Mouse (Mus musculus): ENCODE data around the gene Ndufa7. TPM values are rescaled to one million over a fixed set of nuclear protein-coding genes. Genes with fewer than 3 reads are reported as not detected.

Gene Ndufa7
- polyA plus RNA-seq (2015; fragmentation: Nextera tagmentation; extraction: Ambion mirVana): 464 TPM in 2 replicates

DNA sequence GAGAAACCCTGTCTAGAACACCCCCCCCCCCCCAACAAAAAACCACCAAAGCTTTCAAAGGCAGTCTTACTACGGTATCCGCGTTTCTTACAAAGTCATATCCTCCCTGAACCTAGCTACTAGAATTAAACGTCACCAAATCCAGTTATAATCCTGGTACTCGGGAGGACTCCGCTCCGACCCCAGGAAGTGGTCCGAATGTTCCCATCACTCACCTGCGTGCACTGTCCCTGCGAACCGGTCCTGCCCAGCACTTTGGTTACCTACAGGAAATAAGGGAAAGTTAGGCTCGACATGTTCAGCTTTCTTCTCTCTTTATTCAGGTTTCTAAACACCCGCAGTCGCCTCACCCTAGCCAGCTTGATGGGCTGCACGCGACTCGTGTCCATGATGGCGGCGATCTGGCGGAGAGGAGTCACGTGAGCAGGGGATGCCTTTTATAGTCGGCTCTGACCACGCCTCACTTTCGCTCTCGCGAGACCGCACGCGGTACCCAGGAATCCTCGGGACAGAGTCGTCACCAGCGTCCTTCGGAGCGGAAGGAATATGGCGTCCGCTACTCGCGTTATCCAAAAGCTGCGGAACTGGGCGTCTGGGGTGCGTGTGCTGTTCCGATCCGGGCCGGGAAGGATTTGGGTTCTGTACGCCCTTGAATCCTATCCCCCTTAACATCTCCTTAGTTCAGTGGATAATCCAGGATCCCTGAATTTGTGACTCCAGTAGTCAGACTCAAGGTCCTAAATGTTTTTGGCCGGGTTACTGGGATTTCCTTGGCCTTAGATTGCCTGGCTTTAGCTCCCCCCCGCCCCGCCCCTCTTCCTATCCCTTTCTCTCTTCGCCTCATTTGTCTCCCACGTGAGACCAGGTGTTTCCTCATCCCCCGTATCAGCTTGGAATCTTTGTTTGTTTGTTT, at the start of gene Ndufa7, which contains the start of gene Rps28:
Gene Ndufa7, plus strand, starts transcription at position 489 of the 913 bp plus-strand sequence.
Gene Rps28, minus strand, starts transcription at position 479 of the 913 bp plus-strand sequence.
- DNase-seq (ENCODE audit: low spot score): peak; percentile 98

DNA sequence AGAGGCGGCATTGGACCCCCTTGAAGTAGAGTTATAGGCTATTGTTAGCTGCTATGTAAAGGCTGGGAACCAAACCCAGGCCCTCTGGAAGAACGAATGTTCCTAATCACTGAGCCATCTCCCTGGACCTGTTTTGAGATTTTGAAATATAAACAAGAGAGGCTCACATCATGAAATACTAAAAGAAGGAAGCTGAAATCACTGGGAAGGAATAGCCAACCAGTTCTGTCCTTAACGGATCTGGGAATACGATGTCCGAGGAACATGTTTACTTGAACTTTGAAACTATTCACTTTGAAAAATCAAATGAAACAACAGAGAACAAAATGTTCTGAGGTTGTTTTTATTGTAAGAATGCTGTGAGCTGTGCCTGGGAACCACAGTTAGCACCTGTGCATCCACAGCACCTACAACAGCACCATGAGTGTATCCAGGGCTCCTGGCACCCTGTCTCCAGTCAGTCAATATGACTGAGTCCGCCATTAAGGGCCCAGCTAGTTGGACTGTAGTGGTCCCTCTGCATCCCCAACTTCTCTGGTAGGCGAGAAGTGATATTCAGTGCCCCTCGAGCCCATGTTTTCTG, 49.7 kb upstream of the Ndufa7 start:
- DNase-seq (ENCODE audit: low spot score): no peak

DNA sequence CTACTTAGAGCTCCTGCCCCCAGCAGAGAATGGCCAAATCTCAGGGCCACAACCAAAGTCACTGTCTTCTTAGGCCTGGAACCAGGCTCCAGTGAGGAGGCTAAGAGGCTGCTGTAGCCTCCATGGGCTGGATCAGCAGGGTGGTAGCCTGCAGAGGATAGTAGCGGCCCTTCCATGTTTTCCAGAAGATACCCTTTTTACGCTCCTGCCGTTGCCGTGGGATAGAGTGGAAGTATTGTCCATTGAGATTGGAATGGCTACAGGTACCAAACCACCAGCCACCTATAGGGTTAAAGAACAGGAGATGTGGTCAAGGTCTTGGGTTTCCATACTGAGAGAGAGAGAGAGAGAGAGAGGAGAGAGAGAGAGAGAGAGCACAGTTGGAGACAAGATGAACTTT, 49.1 kb upstream of the Ndufa7 start:
- no peak for DNase-seq (ENCODE audit: low spot score)

DNA sequence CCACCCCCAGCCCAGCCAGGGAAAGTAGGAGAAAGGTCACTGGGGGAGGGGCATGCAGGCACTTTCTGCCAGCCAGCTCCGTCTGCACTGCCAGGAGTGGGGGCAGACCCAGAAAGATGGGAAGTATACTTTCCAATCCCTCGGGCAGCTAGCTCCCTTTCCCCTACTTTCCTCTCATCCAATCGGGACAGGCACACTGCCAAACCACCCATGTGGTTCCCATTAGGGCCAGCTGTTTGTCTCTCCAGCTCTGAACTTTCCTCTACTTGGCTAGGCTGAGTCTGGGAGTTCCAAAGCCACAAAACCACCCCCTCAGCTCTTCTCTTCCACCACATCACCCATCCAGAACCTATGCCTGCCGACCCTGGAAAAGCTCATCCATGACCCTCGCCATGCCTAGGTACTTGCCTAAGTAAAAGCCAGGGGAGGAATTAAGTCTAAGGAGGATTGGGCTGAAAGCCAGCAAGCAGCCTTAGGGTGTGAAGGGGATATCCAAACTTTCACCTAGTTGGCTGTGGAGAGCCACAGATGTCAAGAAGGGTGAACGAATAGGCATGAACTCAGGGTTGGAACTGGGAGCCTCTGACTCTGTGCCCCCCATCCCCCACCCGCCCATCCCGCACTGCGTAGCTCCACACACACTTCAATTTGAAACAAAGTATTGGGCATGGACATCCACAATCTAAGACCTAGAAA, 45.0 kb upstream of the Ndufa7 start:
- DNase-seq (ENCODE audit: low spot score): no peak

DNA sequence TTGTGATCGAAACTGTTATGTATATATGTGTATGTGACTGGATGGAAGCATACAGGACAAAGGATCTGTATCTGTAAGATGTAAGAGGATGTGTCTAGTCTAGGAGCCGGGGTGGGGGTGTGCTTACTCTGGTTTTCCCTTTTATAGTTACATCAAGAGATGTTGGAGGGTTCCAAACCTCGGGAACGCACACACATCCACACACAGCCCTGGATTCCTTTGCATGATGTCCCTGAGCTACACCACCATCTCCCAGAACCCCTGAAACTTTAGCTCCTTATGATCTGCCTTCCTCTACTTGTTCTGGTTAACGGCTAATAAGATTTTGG, 44.4 kb upstream of the Ndufa7 start:
- DNase-seq (ENCODE audit: low spot score): no peak

DNA sequence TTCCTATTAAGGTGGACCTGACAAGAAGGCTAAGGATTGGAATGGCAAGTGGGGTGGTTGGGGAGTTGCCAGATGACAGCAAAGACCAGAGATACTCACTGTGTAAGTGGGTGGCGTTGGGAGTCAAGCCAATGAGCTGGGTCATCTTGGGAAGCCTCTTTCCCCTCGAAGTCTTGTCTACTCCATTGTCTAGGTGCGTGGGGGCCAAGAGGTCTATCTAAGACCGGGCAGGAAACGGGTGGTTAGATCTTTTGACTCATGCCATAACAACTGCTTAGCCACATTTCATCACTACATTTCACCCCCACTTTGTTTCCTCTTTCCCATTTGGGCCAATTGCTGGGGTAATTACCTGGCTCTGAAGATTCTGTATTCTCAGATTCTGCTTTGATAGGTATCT, 43.9 kb upstream of the Ndufa7 start:
- DNase-seq (ENCODE audit: low spot score): peak; percentile 27

DNA sequence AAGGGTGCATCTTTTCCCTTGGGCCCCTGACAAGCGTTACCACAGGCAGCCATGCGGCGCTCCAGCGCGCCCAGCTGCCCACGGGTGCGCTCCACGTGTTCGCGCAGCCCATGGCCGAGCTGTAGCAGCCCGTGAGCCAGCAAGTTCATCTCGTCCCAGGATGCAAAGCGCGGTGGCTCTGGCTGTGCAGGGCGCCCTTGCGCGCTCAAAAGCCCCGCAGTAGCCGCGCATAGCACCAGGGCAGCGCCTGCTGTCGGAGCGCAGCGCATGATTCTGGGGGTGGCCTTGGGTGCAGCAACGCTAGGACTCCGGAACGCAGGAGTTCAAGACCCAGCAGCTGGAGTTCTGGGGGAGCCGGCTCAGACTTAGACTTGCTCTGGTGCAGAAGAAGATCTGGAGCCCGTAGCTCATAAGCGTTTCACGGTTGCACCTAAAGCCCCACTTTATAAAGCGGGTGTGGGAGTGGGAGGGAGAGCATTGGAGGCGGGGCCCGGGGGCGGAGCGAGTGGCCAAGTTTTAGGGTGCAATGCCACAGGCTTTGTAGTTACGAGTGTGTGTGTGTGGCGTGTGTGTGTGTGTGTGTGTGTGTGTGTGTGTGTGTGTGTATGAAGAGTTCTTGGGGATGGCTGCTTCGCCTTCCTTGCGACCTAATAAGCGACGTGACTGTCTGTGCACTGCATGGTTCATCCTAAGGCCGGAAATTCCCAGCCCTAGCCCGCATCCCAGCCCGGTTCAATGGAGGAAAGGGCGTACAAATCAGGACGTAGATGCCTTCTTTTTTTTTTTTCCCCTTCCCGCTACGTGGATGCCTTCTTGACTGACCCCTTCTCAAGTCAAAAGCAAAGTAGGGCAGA, 43.0 kb upstream of the Ndufa7 start, which contains the start of gene Angptl4:
Gene Angptl4, minus strand, starts transcription at position 707 of the 854 bp plus-strand sequence.
- DNase-seq (ENCODE audit: low spot score): peak; percentile 76

DNA sequence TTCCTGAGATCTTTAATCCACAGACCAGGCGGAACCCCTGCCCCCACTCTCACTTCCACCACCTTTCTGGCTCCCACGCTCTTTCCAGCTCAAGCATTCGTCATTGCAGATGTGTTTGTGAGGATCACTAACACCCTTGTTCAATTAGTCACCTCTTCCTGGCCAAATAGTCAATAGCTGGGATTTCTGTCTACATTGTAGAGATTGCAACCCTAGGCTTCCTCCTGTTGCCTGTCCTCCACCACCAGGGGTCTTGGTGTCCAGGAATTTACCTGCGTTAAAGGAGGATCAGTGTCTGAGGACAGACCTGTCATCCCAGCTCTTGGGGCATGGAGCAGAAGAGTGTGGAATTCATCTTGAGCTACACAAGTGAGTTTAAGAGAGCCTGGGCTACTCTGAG, 42.3 kb upstream of the Ndufa7 start:
- no peak for DNase-seq (ENCODE audit: low spot score)

DNA sequence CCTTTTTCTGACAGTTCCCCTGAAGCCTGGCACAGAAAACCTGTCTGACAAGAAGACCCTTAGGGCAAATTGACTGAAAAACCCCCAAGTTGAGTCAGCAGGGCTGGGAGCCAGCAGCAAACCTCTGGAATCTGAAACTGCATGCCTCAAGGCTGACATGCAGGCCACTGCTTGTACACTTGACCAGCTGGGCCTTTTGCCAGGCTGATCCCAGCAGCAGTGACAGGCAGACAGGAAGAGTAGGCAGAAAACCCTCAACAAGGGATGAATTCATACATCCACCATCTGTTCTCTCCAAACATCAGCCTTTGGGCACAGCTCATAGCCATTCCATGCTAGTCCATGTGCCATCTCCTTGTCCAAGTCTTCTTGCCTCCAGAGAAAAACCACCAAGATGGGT, 41.0 kb upstream of the Ndufa7 start:
- DNase-seq (ENCODE audit: low spot score): no peak

DNA sequence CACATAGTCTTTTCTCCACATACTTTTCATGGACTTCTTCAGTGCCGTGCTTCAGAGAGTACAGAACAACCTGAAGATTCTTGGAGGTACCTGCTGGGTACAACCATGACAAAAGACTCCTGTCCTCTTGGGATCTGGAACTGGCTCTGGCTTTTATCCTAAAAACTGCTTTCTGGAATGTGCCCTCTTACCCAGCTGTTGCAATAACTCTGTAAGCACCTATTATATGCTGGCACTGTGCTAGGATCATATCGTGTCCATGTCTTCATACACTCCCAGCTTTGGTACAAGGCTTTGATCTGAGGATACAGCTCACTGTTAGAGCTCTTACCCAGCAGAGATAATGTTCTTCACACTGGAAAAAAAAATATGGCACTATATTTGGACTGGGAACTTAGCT, 39.4 kb upstream of the Ndufa7 start:
- DNase-seq (ENCODE audit: low spot score): no peak

DNA sequence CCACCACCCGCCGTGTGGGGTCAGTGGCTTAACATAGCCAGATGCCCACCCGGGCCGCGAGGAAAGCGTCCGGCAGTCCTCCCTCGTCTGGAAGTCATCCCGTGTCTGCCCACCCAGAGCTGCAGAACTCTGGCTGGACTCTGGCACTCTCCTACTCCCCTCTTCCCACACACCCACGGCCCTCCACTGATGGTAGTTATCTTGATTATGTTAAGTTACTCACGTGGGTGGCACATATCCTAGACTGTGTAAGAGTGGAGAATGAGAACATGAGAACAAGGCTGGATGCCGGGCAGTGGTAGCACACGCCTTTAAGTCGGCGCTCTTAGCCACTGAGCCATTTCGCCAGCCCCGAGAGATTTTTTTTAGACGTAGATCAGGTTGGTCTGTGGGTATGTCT, 38.0 kb upstream of the Ndufa7 start:
- DNase-seq (ENCODE audit: low spot score): no peak

DNA sequence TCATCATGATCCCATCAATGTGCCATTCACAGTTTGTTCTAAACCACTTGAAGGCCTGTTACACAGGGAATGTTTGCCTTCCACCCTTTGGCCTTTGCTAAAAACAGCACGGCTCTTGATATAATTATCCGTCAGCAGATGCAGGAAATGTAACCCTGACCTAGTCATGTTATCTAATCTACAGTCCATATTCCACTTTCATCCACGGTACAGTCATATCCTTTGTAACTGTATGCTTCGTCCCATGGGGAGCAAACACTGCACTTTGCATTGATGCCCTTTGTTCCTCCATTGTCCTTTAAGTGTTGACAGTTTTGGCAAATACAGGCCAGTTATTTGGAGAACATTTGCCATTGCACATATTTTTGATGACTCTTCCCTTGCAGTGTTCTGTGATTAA, 35.6 kb upstream of the Ndufa7 start:
- DNase-seq (ENCODE audit: low spot score): no peak

DNA sequence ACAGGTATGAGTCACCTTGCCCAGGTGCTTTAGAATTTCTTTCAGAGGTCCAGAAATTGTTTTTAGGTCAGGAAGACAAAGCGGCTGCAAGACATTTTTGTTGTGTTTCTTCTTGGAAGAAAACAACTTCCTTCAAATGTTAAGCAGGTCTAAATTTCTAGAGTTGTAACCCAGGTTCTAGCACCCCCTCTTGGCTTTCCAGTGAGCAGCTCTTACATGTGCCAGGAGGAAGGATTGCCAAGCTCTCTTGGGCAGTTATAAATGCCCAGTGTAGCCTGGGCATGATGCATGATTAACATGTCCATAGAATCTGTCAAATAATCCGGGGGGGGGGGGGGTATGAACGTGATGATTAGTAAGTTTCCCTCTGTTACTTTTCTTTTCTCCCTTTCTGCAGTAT, 26.1 kb upstream of the Ndufa7 start:
- no peak for DNase-seq (ENCODE audit: low spot score)

DNA sequence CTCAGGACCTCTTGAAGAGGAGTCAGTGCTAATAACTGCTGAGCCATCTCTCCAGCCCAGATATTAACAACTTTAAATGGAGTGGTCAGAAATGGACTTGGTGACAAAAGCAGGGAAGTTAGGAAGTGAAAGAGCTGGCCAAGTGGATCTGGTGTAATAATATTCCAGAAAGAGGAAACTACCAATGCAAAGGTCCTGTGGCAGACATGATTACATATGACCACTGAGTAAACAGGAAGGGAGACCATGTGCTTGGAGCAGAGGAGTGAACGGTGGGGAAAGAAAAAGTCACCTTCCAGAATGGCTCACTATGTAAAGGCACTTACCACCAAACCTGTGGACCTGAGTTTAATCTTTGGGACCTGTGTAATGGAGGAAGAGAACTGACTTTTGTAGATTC, 25.1 kb upstream of the Ndufa7 start:
- no peak for DNase-seq (ENCODE audit: low spot score)

DNA sequence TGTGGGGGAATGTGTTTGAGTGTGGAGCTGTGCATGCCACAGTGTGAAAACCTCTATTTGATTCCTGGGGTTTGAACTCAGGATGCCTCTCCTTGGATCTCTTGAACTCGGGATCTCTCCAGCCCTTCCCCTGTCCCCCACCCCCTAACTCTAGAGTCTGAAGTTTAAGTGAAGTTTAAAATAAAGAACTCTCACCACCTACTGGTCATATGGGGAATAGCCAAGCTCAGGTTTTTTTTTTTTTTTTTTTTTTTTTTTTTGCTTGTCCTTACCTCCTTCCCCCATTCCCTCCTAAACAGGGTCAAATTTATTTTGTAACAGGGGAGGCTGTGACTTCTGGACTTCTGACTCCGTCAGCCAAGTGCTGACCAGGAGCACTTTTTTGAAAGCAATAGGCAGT, 22.2 kb upstream of the Ndufa7 start:
- DNase-seq (ENCODE audit: low spot score): peak; percentile 45

DNA sequence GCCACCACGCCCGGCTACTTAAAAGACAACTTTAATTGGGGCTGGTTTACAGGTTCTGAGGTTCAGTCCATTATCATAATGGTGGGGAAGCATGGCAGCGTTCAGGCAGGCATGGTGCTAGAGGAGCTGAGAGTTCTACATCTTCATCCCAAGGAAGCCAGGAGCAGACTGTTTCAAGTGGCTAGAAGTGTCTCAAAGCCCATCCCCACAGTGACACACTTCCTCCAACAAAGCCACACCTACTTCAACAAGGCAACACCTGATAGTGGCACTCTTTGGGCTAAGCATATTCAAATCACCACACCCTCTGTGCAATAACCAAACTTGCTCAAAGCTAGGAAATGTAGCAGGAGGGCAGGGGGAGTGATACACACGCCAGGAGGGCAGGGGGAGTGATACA, 20.2 kb upstream of the Ndufa7 start:
- no peak for DNase-seq (ENCODE audit: low spot score)

DNA sequence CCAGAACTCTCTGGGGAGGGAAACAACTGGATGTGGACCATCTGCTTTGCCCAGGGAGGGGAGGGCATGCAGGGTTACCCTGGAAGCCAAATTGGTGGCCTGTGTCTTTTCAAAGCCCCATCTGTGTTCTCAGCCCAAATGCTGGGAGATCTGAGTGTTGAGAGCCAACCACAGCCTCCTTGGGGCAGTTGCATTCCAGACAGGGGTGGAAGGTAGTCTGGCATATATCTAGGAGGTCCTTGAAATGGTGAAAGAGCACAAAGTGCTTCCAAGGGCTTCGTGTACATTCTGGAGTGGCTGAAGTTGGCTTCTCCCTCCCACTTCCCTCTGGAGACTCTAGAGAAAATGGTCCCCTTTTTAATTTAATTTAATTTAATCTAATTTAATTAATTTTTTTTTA, 19.6 kb upstream of the Ndufa7 start:
- no peak for DNase-seq (ENCODE audit: low spot score)

DNA sequence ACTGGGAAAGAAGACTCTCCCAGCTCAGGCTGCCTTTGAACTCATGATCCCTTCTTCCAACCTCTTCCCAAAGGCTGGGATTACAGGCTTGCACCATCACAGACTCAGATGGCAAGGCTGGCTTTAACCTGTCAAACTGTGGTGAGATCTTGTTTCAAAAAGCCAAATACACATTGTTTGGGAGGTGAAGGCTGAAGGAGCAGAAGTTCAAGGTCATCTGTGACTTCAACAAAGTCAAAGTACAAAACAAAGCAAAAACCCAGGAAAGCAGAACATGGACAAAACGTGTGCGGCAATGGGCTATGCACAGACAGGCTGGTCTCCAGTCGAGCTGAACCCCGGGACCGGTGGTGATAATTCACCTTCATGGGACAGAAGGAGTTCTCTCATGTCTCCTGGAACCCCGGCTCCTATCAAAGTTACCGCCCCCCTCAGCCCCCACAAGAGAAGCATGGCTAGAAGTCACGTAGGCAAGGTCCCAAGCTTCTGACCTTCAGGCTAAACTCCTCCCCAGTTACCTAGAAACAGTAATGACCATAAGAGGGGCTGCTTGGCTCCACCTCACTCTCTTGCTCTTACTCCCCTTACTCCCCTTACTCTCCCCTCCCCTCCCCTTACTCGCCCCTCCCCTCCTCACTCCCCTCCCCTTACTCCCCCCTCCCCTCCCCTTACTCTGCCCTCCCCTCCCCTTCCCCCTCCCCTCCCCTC, 17.0 kb upstream of the Ndufa7 start:
- DNase-seq (ENCODE audit: low spot score): no peak

DNA sequence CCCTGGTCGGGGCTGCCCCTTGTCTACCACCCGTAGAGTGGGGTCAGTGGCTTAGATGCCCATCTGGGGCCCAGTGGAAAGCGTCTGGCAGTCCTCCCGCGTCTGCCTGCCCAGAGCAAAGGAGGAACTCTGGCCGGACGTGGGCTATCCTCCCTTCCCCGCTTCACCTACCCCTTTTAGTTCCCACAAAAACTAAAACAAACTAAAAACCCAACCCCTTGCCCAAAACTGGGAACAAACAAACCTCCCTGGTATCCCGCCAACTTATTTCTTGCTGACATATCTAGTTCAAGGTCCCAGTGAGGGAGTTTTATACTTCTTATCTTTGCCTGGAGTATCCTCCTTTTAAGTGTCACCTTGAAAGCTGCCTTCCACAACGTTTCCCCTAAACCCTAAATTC, 16.2 kb upstream of the Ndufa7 start:
- no peak for DNase-seq (ENCODE audit: low spot score)

DNA sequence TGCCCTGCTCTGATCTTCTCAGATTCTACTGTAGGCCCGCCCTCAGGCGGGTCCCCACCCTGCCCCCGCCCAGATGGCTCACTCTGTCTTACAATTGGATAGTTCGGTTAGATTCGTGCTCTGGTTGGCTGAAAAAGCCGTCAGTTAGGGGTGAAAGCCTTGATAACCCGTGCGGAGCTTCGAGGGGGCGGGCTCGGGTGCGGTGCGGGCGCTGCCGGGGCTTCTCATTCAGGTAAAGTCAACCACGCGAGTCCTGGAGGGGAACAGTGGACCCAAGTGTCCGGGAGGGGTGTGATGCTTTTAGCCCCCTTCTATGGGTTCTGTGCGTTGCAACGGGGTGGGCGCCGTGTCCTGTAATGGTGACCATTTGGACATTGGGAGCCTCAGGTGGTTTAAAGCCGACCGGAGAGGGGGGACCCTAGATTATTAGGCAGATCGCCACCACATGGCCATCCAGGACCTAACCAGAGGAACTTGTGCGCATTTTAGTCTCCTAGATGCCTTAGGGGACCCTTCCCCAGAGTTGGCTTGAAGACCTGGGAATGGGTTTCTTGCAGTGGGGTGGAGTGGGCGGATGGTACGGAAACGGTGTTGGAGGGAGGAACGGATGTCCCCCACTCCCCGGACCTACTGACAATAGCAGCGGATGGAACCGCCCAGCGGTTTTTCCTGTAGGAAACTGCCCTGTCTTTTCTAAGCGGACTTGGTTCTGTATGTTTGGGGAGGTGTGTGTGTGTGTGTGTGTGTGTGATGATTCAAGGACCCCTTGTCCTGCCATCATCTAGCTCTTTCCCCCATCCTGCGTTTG, 13.8 kb upstream of the Ndufa7 start, which contains the start of gene Kank3:
Gene Kank3, plus strand, starts transcription at position 186 of the 808 bp plus-strand sequence.
- DNase-seq (ENCODE audit: low spot score): peak; percentile 95

Data from thymus, postnatal 0 days (tissue).